Mouse (Mus musculus) frontal cortex, adult (tissue): ENCODE results near the gene Amz2.
"Not testable (repeated sequence)": the region's sequence is repeated elsewhere in the genome, so short reads cannot be mapped to it uniquely, and the experiment has no call there.

Experiments
- ATAC-seq: cut with Nextera tagmentation; 2 replicates; pipeline ENCODE4 v1.9.2; 2017; ENCODE audit warnings: mild to moderate bottlenecking, moderate library complexity, mixed read lengths; ENCODE audit not compliant: low TSS enrichment

The Amz2 gene

DNA sequence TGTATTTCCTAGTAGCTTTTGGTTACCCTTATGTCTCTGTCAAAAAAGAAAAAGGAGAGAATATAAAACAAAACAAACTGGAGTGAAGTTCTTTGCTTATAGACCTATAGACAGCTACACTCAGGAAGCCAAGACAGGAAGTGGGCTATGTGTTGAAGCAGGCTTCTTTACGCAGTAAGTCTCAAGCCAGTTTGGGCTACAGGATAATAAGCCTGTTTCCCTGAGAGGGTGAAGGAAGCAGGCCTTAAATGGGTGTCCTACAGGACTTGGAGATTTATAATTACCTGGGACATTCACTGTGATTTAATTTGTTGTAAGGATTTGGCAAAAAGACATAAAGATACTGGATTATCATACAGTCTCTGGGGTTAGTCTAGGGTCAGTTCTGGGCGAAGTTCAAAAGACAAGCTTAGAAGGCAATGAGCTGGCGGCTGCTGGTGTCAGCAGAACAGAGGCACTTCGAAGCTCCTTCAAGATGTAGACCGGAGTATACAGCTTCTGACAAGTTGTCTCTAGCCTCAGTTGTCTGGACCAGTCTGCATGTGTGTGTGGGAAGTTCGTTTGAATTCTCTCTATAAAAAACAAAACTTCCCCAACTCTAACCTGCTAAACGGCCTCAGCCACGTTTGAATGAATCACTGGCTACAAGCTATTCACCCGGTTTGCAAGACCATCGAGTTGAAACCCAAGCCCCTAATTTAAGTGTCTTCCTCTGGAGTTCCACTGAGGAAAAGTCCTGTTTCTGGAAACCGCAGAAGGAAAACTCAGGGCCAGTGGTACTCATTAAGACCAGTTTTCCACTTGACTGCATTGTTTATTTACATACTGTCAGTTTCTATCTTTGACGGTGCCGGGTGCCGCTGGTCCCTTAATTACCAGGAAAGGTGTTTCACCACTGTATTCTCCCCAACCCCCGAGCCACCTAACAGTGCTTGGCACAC, 45.4 kb downstream of the Amz2 start:
- ATAC-seq: no peak

DNA sequence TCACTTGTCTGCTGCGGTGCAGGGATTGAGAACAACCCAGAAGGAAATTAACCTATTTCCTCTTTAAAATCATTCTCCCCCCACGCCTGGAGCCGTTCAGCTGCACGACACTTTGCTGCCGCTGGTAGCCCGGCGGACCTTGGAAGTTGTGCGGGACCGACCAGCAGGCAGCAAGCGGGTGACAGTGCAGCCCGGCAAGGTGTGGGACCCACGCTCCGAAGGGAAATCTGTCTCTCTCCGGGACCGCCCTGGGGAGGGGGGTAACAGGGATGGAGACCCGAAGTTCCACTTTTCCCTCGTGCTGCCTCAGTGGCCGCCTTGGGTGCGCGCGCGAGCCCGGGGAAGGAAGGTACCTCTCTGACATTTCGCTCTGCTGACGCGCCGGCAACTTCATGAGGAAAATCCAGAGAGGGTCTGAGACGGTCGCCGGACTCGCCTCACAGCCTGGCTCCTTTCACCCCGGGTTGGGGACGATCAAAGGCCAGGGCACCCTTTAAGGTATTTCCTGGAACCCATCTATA, 46.5 kb downstream of the Amz2 start:
- ATAC-seq: no peak; the same call in 1 of the 2 replicates

DNA sequence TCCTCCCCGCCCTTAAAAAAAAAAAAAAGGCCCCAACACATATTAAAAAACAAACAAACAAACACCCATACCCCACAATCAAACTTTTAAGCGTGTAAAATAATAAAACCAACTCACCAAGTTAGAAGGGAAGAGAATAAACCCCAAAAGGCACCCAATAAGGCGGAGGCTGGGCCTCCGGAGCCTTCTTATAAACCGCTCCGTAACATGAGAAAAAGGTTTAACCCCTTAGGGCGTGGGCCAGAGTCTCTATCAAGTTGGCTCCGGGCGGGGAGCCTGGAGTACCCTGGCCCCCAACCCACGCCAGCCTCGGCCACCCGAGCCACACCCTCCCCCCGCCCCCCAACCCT, 47.0 kb downstream of the Amz2 start:
- ATAC-seq: no peak

DNA sequence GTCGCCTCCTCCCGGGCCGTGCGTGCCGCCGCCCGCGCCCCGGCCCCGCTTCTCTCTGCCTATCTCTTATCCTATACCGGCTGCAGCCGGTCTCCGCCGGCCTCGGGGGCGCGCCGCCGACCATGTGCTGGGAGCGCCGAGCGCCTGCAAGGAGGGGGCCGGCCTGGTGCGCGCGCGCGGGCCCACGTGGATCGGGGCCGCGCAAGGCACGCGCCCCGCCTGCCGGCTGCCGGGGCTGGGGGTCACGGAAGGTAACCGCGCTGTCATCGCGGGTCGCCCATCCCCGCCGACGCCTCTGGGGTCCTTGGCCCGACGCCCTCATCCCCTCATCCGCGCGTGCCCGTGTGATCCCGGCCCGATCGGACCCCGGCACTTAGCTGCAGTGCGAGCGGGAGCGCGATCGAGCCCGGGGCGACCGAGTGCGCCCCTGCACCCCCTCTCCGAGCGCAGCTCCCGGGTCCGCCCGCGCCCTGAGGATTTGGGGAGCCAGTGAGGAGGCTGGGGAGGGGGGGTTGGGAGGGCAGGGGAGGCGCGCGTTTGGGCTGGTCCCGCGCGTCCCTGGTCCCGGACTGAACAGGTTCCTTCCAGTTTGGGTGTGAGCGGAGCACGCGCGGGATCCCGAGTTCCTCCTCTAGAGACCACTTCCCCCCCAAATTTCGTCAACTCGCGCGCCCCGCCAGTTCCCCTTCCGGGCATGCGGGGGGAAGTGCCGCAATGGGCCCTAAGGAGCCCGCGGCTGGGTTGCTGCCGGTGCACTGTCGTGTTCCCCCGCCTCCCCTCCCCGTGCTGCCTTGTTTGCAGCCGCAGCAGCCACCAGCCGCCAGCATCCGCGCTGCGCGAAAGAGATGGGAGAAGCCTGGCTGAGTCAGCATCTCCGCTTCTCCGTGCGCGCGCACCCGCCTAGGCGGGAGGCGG, 47.7 kb downstream of the Amz2 start, which contains the start of the genes Arsg and Slc16a6:
Gene Arsg (plus strand): TSS at position 204 of the 915 bp plus-strand sequence.
Gene Slc16a6 (minus strand): TSS at position 428 of the 915 bp plus-strand sequence.
- ATAC-seq: peak; percentile 86

DNA sequence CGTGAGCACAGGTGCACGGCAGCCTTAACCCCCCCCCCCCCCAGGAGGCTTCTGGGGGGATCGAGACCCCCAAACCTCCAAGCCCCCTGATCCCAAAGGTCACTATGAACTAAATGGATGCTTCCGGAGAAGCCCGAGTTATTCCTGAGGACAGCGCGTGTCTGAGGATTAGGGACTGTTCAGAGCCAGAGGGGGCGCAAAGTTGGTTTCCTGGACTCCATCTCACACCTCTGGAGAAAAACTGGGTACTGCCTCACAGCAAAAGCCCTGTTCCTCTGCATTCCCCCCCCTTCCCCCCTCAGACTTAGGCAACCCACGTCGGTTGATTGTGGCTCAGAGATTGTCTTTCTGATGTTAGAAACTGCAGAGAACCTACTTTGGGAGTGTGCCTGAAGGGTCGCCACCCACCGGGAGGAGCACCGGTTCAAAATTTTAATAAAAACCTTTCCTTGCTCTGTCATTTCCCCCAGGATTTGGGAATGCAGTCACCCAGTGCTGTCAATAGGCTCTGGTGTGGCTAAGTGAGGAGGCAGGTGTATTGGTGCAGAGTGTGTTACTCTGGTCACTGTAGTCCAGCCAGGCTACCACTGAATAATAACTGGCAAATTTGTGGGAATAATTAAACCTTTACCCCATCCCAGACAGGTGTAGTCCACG, 48.5 kb downstream of the Amz2 start:
- ATAC-seq: peak; percentile 38

DNA sequence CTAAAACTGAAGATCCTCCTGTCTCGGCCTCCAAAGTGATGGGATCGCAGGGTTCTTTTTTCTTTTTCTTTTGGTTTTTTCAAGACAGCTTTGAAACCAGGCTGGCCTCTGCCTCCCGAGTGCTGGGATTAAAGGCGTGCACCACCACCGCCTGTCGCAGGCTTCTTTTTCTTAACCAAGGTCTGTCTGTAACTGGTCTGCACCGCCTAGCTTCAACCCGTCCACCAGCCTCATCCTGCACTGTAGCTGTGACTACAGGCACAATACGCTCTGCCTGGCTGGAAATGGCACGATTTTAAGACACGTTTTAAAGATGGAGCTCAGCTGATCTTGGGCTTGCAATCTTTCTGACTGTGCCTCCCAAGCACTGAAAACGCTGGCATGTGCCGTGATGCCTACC, 49.1 kb downstream of the Amz2 start:
- no peak for ATAC-seq

DNA sequence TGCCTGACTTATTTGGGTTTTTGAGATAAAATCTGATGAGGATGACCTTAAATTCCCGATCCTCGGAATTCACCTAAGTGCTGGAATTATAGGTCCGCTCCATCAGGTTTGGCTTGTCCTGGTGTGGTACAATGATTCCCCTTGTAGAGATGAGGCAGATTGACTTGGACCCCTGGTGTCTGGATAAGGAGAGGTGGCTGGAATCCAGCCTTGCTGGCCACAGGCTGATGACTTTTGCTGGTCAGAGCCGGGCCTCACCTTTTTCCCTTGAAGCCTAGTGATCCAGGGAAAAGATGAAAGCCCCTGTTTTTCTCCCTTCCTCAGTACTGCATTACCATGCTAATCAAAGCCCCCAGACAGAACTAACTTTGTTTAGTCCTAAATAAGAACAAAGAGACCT, 50.0 kb downstream of the Amz2 start:
- ATAC-seq: no peak

DNA sequence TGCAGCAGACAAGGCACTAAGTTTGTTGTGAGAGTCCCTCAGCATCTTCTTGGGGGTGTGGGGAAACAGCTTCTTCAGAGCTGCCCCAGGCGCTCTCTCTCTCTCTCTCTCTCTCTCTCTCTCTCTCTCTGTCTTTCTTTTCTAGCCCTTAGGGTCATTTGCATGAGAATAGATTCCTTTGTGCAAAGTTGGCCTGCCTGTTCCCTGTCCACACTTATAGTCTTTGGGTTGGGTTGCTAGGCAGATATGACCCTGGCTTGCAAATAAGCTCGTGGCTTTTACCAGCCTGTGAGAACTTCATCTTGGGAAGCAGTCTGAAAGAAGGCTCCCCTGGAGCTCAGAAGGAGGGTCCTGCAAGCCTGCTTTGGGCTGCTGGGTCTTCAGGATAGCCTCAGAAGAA, 50.5 kb downstream of the Amz2 start:
- ATAC-seq: no peak

DNA sequence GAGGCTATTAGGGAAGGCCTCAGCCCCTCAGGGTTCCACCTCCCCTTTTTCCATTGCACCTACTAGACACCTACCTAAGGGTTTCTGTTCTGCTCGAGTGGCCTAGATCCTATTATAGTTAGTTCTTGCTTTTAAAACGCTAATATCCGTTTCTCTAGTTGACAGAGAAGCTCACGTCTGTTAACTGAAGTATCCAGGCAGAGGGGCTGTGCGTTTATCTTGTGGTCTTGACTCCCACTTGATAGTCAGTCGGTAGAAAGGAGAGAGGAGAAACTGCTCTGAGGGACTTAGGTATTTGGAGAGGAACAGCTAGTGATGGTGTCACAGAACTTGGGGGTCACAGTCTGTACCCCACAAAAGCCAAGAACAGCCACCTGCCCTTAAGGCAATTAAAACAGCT, 50.9 kb downstream of the Amz2 start:
- ATAC-seq: no peak

DNA sequence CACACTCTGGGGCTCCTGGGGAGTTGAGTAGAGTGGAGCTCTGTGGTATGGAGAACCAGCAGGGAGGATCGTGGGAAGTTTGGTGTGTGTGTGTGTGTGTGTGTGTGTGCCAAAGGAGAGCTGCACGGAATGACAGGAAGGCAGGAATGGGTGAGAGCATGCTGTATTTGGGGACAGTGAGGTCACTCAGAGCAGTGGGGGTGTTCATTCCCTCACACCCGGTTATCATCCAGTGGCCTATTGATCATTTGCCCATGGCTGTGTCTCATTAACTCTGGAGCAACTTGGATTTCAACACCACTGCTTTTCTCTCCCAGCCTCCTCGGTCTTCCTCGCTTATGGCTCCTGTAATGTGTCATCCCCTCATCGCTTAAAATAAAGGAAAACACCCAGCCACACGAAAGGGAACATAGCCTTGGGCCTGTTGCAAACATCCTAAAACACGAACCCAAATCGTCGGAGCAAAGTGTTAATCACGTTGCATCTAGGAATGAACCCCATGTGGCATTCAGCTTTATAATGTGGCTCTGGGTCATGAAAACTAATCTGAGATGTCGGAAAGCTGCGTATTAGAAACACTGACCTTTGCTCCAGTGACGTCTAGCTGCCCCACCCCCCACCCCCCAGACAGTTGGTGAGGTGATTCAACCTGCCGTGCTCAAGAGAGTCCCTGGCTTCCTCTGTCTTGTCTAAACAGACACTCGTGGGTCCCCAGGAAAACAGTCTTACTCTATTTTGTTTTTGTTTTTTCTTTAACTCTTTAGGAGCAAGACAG, 52.0 kb downstream of the Amz2 start:
- no peak for ATAC-seq

DNA sequence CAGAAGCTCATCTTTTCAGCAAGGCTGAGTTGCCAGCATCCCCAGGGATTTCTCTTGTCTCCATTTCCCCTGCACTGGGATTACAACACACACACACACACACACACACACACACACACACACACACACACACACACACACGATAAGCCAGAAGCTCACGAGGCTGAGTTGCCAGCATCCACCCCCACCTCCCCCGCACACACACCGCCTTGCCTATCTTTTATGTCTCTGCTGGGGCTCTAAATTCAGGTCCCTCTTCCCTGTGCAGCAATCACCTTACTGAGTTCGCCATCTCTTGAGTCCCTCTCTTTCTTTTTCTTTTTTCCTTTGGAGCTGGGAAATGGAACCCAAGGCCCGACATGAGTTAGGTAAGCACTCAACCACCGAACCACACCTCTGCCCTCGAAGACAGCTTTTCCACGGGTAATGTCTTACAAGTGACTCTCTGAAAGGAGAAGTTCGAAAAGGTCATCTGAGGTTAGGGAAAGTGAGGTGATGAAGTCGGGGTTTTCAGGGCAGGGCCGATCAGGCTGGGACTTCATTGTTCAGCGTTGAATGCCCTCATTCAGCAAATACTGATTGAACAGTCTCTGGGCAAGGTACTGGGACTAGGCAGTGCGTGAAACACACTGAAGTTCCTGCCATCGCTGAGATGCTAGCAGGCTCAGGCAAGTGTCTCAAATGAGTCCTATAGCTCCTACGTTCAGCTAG, 54.0 kb downstream of the Amz2 start:
- no peak for ATAC-seq

DNA sequence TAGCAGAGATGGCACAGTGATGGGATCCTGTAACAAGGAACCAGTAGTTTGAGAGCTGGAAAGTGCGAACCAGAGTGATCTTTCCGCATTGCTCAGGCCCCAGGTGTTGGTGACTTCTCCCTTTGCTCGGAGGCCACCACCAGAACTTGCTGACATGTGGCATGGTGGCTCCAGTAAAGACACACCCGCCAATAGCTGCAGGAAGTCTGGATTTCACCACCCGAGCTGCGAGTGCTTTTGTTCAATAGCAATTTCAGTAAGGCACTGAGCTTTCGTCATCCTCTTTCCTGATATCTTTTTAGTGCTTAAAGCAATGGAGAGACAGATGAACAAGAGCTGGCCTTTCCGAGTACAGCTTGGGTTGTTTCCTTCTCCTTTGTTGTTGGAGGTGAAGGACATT, 54.7 kb downstream of the Amz2 start:
- no peak for ATAC-seq

DNA sequence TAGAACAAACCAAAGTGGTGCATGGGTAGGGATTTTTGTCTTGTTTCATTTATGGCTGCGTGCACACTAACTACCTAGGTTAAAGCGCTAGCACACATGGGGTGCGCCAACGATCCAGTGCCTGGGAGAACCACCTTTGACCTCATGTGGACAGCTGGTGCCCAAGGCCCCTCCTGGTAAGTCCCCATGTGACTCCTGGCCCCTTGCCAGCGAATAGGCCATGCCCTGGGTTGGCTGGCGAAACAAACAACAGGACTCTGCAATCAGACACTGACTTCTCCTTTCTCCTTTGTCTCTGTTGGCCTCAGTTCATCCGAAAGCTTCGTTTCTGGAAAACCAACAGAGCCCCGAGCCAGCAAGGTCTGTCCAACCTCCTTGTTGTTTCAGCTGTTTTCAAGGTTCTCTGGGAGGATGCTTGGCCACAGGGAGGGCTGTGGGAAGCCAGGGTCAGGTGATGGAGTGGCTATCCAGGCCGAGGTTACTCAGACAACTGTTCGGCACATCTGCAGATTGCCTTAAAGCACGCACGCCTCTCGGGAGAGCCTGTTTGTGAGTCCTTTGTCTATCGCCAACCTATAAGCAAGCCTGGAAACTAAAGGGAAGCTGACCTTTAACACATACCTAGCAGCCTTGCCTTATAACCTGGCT, 59.8 kb downstream of the Amz2 start:
- ATAC-seq: peak; percentile 18; the same call in 1 of the 2 replicates

DNA sequence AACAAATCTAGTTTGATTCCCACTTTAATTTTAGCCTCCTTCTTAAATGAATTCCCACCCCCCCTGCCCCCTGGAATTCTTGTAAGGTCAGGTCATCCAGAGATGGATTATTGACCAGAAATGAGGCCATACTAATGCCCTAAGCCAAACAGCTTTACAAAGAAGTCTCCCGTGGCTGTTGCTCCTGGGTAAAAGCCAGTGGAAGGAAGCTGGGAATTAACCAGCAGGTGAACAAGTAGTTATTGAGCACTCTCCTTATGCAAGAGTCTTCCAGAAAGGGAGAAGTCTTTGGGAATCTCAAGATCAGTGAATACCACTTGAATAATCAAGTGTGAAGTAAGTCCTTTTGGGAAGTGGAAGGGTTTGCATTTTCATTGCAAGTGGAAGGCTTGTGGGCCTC, 61.4 kb downstream of the Amz2 start:
- ATAC-seq: no peak

DNA sequence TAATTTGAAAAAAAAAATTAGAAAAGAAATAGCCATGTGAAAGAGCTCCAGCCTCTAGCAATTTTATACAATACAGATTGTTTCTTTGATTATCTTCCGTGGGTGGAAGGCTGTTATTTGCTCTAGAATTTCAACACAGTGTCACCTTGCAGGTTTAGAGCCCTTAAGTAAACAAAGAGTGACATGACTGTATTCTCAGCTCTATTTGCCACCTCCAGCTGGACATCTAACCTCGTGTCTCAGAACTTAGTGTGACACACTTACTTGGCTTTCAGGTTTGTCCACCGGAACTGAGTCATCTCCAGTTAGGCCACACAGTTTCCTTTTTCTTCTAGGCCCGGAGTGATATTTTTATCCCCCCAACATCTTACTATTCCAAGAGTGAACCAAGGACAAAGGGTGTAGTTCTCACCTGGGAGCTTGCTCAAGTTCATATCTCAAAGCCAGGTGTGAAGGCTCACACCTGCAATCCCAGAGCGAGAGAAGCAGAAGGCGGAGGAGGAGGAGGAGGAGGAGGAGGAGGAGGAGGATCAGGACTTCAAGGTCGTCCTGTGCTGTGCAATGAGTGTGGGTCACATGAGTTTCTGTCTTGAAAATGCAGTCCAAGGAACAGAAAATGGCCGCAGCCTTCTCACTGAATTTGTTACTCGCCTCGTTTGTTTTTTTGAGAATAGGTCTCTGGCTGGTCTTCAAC, 62.4 kb downstream of the Amz2 start:
- no peak for ATAC-seq

DNA sequence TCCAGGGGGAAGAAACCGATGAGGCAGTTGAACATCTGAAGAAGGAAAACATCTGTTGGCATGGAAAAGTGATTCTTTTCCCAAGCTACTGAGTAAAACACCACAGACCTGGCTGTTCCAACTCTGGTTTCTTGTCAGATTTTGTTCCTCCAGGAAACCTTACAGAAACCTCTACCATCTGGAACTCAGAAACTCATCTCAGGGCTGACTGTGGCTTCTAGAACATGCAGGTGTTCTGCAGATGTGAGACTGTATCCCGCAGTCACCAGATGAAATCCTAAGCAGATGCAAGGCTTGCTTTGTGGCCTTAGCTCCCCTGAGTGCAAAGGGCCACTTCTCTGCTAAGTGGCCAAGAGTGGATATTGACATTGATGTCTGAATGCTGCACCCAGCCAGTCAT, 64.0 kb downstream of the Amz2 start:
- no peak for ATAC-seq

DNA sequence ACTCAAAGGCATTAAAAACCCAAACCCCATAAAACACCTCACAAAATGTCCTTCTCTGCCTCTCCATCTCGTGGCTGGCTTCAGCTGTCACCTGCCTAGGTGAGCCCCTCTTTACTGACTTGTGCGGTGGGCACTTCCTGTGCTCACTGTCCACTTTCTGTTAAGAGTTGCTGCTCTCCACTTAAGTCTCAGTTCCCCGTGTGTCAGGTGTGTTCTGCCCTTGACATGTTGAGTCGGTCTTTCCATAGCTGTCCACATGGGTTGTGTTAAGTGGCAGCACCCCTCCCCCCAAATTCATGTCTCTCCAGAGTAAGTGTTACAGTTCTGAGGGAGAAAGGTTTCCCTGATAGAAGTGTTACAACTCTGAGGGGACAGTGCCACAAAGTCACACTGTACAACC, 66.1 kb downstream of the Amz2 start:
- ATAC-seq: no peak

DNA sequence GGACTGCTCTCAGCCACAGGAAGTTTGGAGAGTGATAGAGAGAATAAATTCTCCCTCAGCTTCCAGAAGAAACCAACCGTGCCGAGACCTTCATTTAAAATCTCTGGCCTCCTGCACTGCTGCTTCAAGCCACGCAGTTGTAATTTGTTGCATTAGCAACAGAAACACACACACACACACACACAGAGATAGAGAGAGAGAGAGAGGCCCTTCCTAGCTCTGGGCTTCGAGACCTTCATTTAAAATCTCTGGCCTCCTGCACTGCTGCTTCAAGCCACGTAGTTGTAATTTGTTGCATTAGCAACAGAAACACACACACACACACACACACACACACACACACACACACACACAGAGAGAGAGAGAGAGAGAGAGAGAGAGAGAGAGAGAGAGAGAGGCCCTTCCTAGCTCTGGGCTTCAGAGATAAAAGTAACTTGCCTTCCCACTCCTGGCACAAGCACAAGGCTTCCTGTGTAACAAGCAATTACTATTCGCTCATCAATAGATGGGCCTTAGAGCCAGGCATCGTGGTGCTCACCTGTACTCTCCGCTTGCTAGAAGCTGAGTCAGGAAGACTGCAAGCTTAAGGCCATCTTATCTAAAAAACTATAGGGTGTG, 67.2 kb downstream of the Amz2 start:
- not testable (repeated sequence) for ATAC-seq
